42 mouse cellular contexts compared by ENCODE assay signal in genomic region chr8:119452919-119453318, GRCm38 (mm10). TPM values are rescaled to one million over a fixed set of nuclear protein-coding genes. Genes with fewer than 3 reads are reported as not detected.
"Had no signal": no experiment of that assay in that cellular context is flagged by ENCODE, and none has a peak within 500 bp of the region (broad histone marks: within the 10 kb centered on the region; RNA-seq: fewer than 3 reads in every experiment).

No protein-coding gene starts in this region.

- H3K4me1 ChIP-seq: intestine, embryonic 15.5 days had no signal

- H3K36me3 ChIP-seq: heart, embryonic 12.5 days; heart, embryonic 13.5 days; heart, embryonic 15.5 days; hindbrain, embryonic 10.5 days; hindbrain, embryonic 12.5 days; hindbrain, embryonic 13.5 days; hindbrain, embryonic 15.5 days; intestine, embryonic 15.5 days; kidney, embryonic 15.5 days had no signal

- DNase-seq: heart, postnatal 10 days; heart, postnatal 14 days; heart, postnatal 36 days; heart, postnatal 4 days; kidney, adult 11 months; kidney, adult 18-20 months; kidney, adult 2 months; kidney, adult 8-10 months; kidney, adult 9 months; kidney, postnatal 10 days; kidney, postnatal 14 days; kidney, postnatal 25 days; kidney, postnatal 36 days; kidney, postnatal 4 days; layer of hippocampus, adult 9-11 months; layer of hippocampus, postnatal 36 days had no signal

- H3K27me3 ChIP-seq: hindbrain, embryonic 15.5 days had no signal

- H3K27ac ChIP-seq: heart, embryonic 13.5 days; heart, embryonic 15.5 days; hindbrain, embryonic 10.5 days; hindbrain, embryonic 12.5 days; hindbrain, embryonic 13.5 days; hindbrain, embryonic 14.5 days; hindbrain, embryonic 15.5 days; hindbrain, postnatal 0 days; intestine, embryonic 15.5 days; kidney, embryonic 15.5 days; kidney, postnatal 0 days; layer of hippocampus, adult 2 months; left cerebral cortex, adult 2 months had no signal

- H3K4me3 ChIP-seq: heart, embryonic 12.5 days; heart, embryonic 13.5 days; heart, embryonic 15.5 days; hindbrain, embryonic 10.5 days; hindbrain, embryonic 12.5 days; hindbrain, embryonic 13.5 days; hindbrain, embryonic 15.5 days; intestine, embryonic 15.5 days; kidney, embryonic 15.5 days; layer of hippocampus, adult 2 months; left cerebral cortex, adult 2 months had no signal

- ATAC-seq: hindbrain, embryonic 16.5 days; hindbrain, postnatal 0 days; inflammation-experienced regulatory T-cells, adult 6 months; intestine, embryonic 15.5 days; intestine, embryonic 16.5 days; intestine, postnatal 0 days had no signal

- H3K9me3 ChIP-seq: heart, embryonic 12.5 days; heart, embryonic 13.5 days; heart, embryonic 15.5 days; hindbrain, embryonic 10.5 days; hindbrain, embryonic 12.5 days; hindbrain, embryonic 13.5 days; hindbrain, embryonic 15.5 days; intestine, embryonic 15.5 days; kidney, embryonic 15.5 days had no signal

RNA-seq across cellular contexts. Expression of gene Necab2, which starts 6.4 kb away (rescaled TPM):
- total RNA-seq: heart, postnatal 10 days; heart, postnatal 14 days; heart, postnatal 25 days; heart, postnatal 36 days; hematopoietic stem cell, adult 5-6 weeks had no signal
- polyA plus RNA-seq: heart, postnatal 0 days; inflammation-experienced regulatory T-cells, adult 6 months had no signal

RNA-seq across cellular contexts. Expression of gene Osgin1, which starts 19.0 kb away (rescaled TPM):
- total RNA-seq: hindbrain, postnatal 0 days had no signal

RNA-seq across cellular contexts. Expression of gene Slc38a8, which starts 48.6 kb away (rescaled TPM):
- total RNA-seq: heart, postnatal 10 days; heart, postnatal 14 days; heart, postnatal 25 days; heart, postnatal 36 days; heart, postnatal 4 days; hematopoietic stem cell, adult 5-6 weeks; hindbrain, postnatal 0 days; layer of hippocampus, postnatal 36 days had no signal
- polyA plus RNA-seq: heart, embryonic 12.5 days; heart, embryonic 13.5 days; heart, embryonic 14.5 days; heart, embryonic 15.5 days; heart, embryonic 16.5 days; heart, postnatal 0 days; hindbrain, embryonic 10.5 days; hindbrain, embryonic 11.5 days; hindbrain, embryonic 13.5 days; hindbrain, embryonic 14.5 days; hindbrain, embryonic 16.5 days; inflammation-experienced regulatory T-cells, adult 6 months; kidney, adult 2 months; kidney, embryonic 14.5 days; kidney, embryonic 15.5 days; kidney, embryonic 16.5 days; kidney, postnatal 0 days had no signal
